Mouse (Mus musculus): Measurements from ENCODE around the gene Hoxb6. TPM values are rescaled to one million over a fixed set of nuclear protein-coding genes. Genes with fewer than 3 reads are reported as not detected.

The Hoxb6 gene
- polyA plus RNA-seq, 1 experiment, result 4.4 TPM

GRCm38 (mm10) chr11:96346916-96347520 is 54.7 kb downstream of the Hoxb6 start:
- Histone ChIP-seq H3K4me3 (replicated peaks; ENCODE audit: control insufficient read depth, low read depth, low read length) (no peak overlapping the region), H3K4me1 (ENCODE audit: control insufficient read depth, insufficient read depth, low read length) (no peaks in the 10 kb centered on the region), H3K27ac (ENCODE audit: control insufficient read depth, insufficient read depth, low read depth, low read length, poor library complexity) (no peak overlapping the region)
- no peak for TF ChIP-seq CTCF (IDR thresholded peaks at IDR 0.05; ENCODE audit: control insufficient read depth, insufficient read depth, low read length)
- TF ChIP-seq POLR2A (IDR thresholded peaks at IDR 0.05; ENCODE audit: borderline replicate concordance, control insufficient read depth, low read depth, low read length), result no peak
- WGBS, result 77% methylated on average over 5 of the region's 5 CpGs

GRCm38 (mm10) chr11:96347717-96348116 is 55.4 kb downstream of the Hoxb6 start:
- TF ChIP-seq POLR2A (IDR thresholded peaks at IDR 0.05; ENCODE audit: borderline replicate concordance, control insufficient read depth, low read depth, low read length) (no peak), CTCF (IDR thresholded peaks at IDR 0.05; ENCODE audit: control insufficient read depth, insufficient read depth, low read length) (no peak)
- no peak overlapping the region for H3K4me3 ChIP-seq (replicated peaks; ENCODE audit: control insufficient read depth, low read depth, low read length)
- no peaks in the 10 kb centered on the region for H3K4me1 ChIP-seq (ENCODE audit: control insufficient read depth, insufficient read depth, low read length)
- WGBS, result 54% methylated on average over 4 of the region's 4 CpGs
- H3K27ac ChIP-seq (ENCODE audit: control insufficient read depth, insufficient read depth, low read depth, low read length, poor library complexity), result no peak overlapping the region

- H3K4me1 ChIP-seq (ENCODE audit: control insufficient read depth, insufficient read depth, low read length), result no peaks in the 10 kb centered on the region
- 62% methylated on average over 21 of the region's 21 CpGs for WGBS
- H3K27ac ChIP-seq (ENCODE audit: control insufficient read depth, insufficient read depth, low read depth, low read length, poor library complexity), result no peak overlapping the region
- H3K4me3 ChIP-seq (replicated peaks; ENCODE audit: control insufficient read depth, low read depth, low read length), result no peak overlapping the region
- TF ChIP-seq POLR2A (IDR thresholded peaks at IDR 0.05; ENCODE audit: borderline replicate concordance, control insufficient read depth, low read depth, low read length), result no peak
- no peak for TF ChIP-seq CTCF (IDR thresholded peaks at IDR 0.05; ENCODE audit: control insufficient read depth, insufficient read depth, low read length)
Observed at GRCm38 (mm10) chr11:96348141-96348928, 56.1 kb downstream of the Hoxb6 start.

- TF ChIP-seq CTCF (IDR thresholded peaks at IDR 0.05; ENCODE audit: control insufficient read depth, insufficient read depth, low read length) (no peak), POLR2A (IDR thresholded peaks at IDR 0.05; ENCODE audit: borderline replicate concordance, control insufficient read depth, low read depth, low read length) (no peak)
- 76% methylated on average over 3 of the region's 3 CpGs for WGBS
- H3K4me1 ChIP-seq (ENCODE audit: control insufficient read depth, insufficient read depth, low read length), result no peaks in the 10 kb centered on the region
Observed at GRCm38 (mm10) chr11:96348988-96349387, 56.7 kb downstream of the Hoxb6 start.

GRCm38 (mm10) chr11:96349491-96350340 is 57.4 kb downstream of the Hoxb6 start:
- Histone ChIP-seq H3K27ac (ENCODE audit: control insufficient read depth, insufficient read depth, low read depth, low read length, poor library complexity) (no peak overlapping the region), H3K4me1 (ENCODE audit: control insufficient read depth, insufficient read depth, low read length) (no peaks in the 10 kb centered on the region), H3K4me3 (replicated peaks; ENCODE audit: control insufficient read depth, low read depth, low read length) (no peak overlapping the region)
- 66% methylated on average over 14 of the region's 14 CpGs for WGBS
- no peak for TF ChIP-seq POLR2A (IDR thresholded peaks at IDR 0.05; ENCODE audit: borderline replicate concordance, control insufficient read depth, low read depth, low read length)
- TF ChIP-seq CTCF (IDR thresholded peaks at IDR 0.05; ENCODE audit: control insufficient read depth, insufficient read depth, low read length), result no peak

More at GRCm38 (mm10) chr11:96348988-96349387, 56.7 kb downstream of the Hoxb6 start:
- Histone ChIP-seq H3K27ac (ENCODE audit: control insufficient read depth, insufficient read depth, low read depth, low read length, poor library complexity) (no peak overlapping the region), H3K4me3 (replicated peaks; ENCODE audit: control insufficient read depth, low read depth, low read length) (no peak overlapping the region)

- WGBS, result 68% methylated on average over 2 of the region's 2 CpGs
- no peak within 1 kb of the TSS for H3K27ac ChIP-seq (ENCODE audit: control insufficient read depth, insufficient read depth, low read depth, low read length, poor library complexity)
- no peaks in the 10 kb centered on the region for H3K4me1 ChIP-seq (ENCODE audit: control insufficient read depth, insufficient read depth, low read length)
- H3K4me3 ChIP-seq (replicated peaks; ENCODE audit: control insufficient read depth, low read depth, low read length), result no peak within 1 kb of the TSS
- TF ChIP-seq CTCF (IDR thresholded peaks at IDR 0.05; ENCODE audit: control insufficient read depth, insufficient read depth, low read length), result no peak
- no peak for TF ChIP-seq POLR2A (IDR thresholded peaks at IDR 0.05; ENCODE audit: borderline replicate concordance, control insufficient read depth, low read depth, low read length)
Observed at GRCm38 (mm10) chr11:96350341-96350624, 58.0 kb downstream of the Hoxb6 start, which contains the start of gene Hoxb2. Hoxb2 (plus strand) TSS chr11:96350525.

- 94% methylated on average over 2 of the region's 2 CpGs for WGBS
- Histone ChIP-seq H3K27ac (ENCODE audit: control insufficient read depth, insufficient read depth, low read depth, low read length, poor library complexity) (no peak overlapping the region), H3K4me1 (ENCODE audit: control insufficient read depth, insufficient read depth, low read length) (no peaks in the 10 kb centered on the region), H3K4me3 (replicated peaks; ENCODE audit: control insufficient read depth, low read depth, low read length) (no peak overlapping the region)
- TF ChIP-seq CTCF (IDR thresholded peaks at IDR 0.05; ENCODE audit: control insufficient read depth, insufficient read depth, low read length) (no peak), POLR2A (IDR thresholded peaks at IDR 0.05; ENCODE audit: borderline replicate concordance, control insufficient read depth, low read depth, low read length) (no peak)
Observed at GRCm38 (mm10) chr11:96350791-96351190, 58.5 kb downstream of the Hoxb6 start.

Other genes with a start within 250 kb of the Hoxb6 start
- 16.8 and 26.9 TPM in 2 replicates for gene Ube2z, start 227.1 kb upstream of the Hoxb6 start, polyA plus RNA-seq (2011; ENCODE audit: insufficient read depth, insufficient read length, low replicate concordance, missing spikeins)
- gene Atp5g1, start 216.8 kb upstream of the Hoxb6 start, polyA plus RNA-seq (2011; ENCODE audit: insufficient read depth, insufficient read length, low replicate concordance, missing spikeins), result 93.8 and 117 TPM in 2 replicates
- 7.2 TPM in 1 of 2 replicates, not detected in the other for gene Calcoco2, start 180.5 kb upstream of the Hoxb6 start, polyA plus RNA-seq (2011; ENCODE audit: insufficient read depth, insufficient read length, low replicate concordance, missing spikeins)
- gene Ttll6, start 158.7 kb upstream of the Hoxb6 start, polyA plus RNA-seq (2011; ENCODE audit: insufficient read depth, insufficient read length, low replicate concordance, missing spikeins), result not detected in 2 replicates
- gene Hoxb13, start 98.2 kb upstream of the Hoxb6 start, polyA plus RNA-seq (2011; ENCODE audit: insufficient read depth, insufficient read length, low replicate concordance, missing spikeins), result not detected in 2 replicates
- 0.77 TPM in 1 of 2 replicates, not detected in the other for gene Hoxb9, start 21.0 kb upstream of the Hoxb6 start, polyA plus RNA-seq (2011; ENCODE audit: insufficient read depth, insufficient read length, low replicate concordance, missing spikeins)
- 0.75 TPM in 1 of 2 replicates, not detected in the other for gene Hoxb8, start 10.6 kb upstream of the Hoxb6 start, polyA plus RNA-seq (2011; ENCODE audit: insufficient read depth, insufficient read length, low replicate concordance, missing spikeins)
- gene Hoxb7, start 5.9 kb upstream of the Hoxb6 start, polyA plus RNA-seq (2011; ENCODE audit: insufficient read depth, insufficient read length, low replicate concordance, missing spikeins), result 2.5 TPM in 1 of 2 replicates, not detected in the other
- gene Hoxb5, start 10.9 kb downstream of the Hoxb6 start, polyA plus RNA-seq (2011; ENCODE audit: insufficient read depth, insufficient read length, low replicate concordance, missing spikeins), result 0.52 and 1.3 TPM in 2 replicates
- gene Hoxb4, start 25.8 kb downstream of the Hoxb6 start, polyA plus RNA-seq (2011; ENCODE audit: insufficient read depth, insufficient read length, low replicate concordance, missing spikeins), result 3.3 and 7.6 TPM in 2 replicates
- gene Hoxb3, start 30.9 kb downstream of the Hoxb6 start, polyA plus RNA-seq (2011; ENCODE audit: insufficient read depth, insufficient read length, low replicate concordance, missing spikeins), result 1.0 TPM in 2 replicates
- gene Hoxb2, start 58.0 kb downstream of the Hoxb6 start, polyA plus RNA-seq (2011; ENCODE audit: insufficient read depth, insufficient read length, low replicate concordance, missing spikeins), result 0.72 and 3.0 TPM in 2 replicates
- gene Hoxb1, start 73.3 kb downstream of the Hoxb6 start, polyA plus RNA-seq (2011; ENCODE audit: insufficient read depth, insufficient read length, low replicate concordance, missing spikeins), result not detected in 2 replicates
- gene Skap1, start 172.1 kb downstream of the Hoxb6 start, polyA plus RNA-seq (2011; ENCODE audit: insufficient read depth, insufficient read length, low replicate concordance, missing spikeins), result 4.9 and 5.0 TPM in 2 replicates